Mouse (Mus musculus) layer of hippocampus, adult 9-10 months (tissue): ENCODE data around the gene Jag2.

Experiments
- DNase-seq: peaks from one replicate; pipeline ENCODE4 v3.0.0; 2022; ENCODE audit warnings: low spot score

Gene Jag2

DNA sequence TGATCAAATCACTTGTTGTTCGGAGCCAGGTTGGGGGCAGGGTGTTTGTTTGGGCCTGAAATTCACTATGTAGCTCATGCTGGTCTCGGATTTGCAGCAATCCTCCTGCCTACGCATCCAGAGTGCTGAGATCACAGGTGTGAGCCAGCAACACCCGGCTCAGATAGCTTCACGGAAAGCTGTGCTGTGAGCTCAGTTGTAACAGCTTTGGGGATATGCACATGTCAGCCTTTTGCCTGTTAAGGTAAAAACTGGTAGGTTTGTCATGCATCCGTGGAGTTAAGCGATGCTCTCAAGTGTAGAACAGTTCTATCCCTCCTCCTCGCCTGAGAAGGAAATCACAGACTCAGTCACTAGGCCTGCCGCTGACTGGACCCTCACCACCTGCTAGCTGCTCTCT lies 28.9 kb downstream of the Jag2 start:
- no peak for DNase-seq

- no peak for DNase-seq
These were observed 30.6 kb downstream of the Jag2 start for GRCm38 (mm10) chr12:112898960-112899359.

DNA sequence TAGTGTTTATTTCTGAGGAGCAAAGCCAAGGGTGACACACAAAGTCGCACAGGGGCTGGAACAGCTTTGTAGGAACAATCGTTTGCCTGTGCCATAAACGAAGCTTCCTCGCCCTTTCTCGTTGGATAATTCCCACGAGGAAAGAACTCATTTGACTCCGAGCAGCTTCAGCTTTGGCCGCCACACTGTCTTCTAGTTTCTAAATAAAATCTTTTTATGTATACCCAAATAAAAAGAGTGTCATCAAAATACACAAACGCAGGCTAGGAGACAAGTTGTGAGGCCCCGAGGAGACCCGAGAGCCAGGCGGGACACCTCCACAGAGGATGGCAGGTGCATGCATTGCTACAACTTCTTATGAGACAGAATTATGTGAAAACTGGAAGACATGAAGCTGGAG lies 31.2 kb downstream of the Jag2 start:
- DNase-seq: no peak

DNA sequence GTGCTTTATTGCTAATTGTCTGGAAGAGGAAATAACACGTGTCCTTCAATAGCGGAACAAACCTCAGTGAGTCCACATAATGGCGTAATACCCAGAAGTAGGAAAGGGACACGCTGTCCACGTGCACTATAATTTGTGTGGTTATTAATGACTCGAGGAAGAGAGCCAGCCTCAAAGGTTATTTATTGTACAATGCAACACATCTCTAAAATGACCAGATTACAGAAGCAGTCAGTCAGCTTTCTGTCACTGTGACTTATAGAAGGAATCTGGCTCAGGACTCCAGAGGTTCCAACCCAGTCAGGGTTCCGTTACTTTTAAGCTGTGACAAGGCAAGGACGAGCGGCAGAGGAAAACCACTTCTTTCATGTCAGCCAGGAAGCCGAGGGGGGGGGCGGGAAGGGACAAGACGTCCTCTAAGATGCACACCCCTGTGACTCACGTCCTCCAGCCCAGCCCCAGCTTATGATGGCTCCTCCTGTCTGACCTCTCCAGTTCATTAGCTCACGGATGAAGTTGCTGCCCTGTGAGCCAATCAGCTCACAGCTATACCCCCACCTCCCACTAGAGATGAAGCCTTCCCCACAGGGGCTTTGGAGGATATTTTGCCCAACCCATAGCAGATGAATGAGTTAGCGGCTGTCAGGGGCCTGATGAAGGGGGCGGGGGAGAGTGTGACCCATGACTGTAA lies 31.9 kb downstream of the Jag2 start:
- DNase-seq: no peak

- no peak for DNase-seq
These were observed 34.6 kb downstream of the Jag2 start for GRCm38 (mm10) chr12:112894969-112895368.

- DNase-seq: no peak
These were observed 35.2 kb downstream of the Jag2 start for GRCm38 (mm10) chr12:112894303-112894884.

DNA sequence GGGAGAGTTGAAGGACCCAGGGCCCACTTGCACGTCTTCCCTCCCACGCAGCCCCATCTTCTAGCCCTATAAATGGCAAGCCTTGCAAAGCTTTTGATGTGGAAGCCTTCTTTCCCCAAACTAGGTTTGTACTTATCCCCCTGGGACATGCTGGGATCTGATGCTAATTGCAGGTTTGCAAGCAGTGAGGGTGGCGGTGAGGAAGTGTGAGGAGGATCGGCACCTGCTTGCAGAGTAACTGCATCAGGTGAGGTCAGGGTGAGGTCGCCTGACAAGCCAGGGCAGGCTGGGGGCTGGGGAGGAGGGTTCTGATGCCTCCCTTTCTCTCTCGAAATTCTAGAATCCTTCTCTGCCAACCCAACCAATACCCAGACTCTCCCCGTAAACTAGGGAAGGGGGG lies 44.1 kb downstream of the Jag2 start:
- DNase-seq: no peak

DNA sequence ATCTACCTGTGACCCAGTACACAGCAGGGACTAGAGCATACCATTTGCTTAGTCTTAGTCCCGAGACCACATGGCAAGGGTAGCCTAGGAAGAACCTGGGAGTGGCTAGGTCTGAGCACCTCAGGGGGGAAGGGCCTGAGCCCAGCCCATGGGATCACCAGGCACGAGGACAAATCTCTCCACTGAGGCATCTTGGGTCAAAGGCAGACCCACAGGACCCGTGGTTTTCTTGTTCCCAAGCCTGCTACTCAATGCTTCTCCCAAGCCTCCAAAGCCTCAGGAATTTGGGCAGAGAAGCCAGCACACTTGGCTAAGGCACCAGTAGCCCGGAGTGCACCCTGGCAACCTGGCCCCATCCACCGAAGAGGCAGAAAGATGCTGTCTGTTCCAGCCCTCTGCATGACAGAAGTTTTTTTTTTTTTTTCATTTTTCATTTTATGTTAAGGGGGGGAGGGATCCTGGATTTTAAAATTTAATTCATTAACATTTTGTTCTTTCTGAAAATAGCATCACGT lies 48.2 kb downstream of the Jag2 start:
- no peak for DNase-seq

GRCm38 (mm10) chr12:112880661-112881060 lies 48.9 kb downstream of the Jag2 start:
- no peak for DNase-seq

DNA sequence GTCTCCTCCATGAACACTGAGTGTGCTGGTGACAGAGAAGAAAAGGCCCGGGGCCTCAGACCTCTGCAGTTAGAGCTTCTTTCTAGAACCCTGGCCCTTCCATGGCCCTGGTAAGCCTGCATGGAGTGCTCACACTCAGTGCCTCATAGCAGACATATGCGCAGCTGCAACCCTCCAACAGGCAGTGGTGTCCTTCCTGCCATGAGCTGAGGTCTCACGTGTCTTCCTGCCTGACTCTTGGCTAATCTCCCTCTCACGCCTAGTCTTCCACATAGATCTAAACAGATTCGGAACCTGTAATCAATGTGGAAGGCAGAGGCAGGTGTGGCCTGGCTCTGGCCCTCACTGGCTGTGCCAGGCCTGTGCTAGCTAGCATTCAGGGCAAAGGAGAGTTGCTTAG lies 49.8 kb downstream of the Jag2 start:
- no peak for DNase-seq

GRCm38 (mm10) chr12:112877607-112878020 lies 52.0 kb downstream of the Jag2 start:
- no peak for DNase-seq

- DNase-seq: no peak
These were observed 52.5 kb downstream of the Jag2 start for GRCm38 (mm10) chr12:112877073-112877576.

- DNase-seq: no peak
These were observed 53.1 kb downstream of the Jag2 start for GRCm38 (mm10) chr12:112876332-112877072.

- DNase-seq: peak; percentile 83
These were observed 54.2 kb downstream of the Jag2 start for GRCm38 (mm10) chr12:112875225-112876013.

DNA sequence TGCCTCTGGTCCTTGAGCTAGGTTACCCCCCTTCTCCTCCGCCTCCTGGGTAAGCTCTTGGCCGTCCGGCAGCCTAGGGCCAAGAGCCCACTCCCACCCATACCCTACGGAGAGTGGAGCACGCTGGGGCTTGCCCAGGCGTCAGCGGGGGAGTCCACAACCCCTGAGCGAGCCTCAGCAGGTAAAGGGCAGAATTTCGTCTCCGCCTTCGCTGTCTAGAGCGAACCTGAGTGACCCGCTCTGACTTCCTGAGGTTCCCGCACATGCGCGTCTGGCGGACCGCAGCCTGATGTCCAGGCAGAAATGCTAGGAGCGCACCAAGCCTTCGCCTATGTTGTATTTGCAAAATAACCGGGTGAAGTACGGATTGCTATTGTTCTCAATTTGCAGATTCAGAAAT lies 55.4 kb downstream of the Jag2 start:
- no peak for DNase-seq

DNA sequence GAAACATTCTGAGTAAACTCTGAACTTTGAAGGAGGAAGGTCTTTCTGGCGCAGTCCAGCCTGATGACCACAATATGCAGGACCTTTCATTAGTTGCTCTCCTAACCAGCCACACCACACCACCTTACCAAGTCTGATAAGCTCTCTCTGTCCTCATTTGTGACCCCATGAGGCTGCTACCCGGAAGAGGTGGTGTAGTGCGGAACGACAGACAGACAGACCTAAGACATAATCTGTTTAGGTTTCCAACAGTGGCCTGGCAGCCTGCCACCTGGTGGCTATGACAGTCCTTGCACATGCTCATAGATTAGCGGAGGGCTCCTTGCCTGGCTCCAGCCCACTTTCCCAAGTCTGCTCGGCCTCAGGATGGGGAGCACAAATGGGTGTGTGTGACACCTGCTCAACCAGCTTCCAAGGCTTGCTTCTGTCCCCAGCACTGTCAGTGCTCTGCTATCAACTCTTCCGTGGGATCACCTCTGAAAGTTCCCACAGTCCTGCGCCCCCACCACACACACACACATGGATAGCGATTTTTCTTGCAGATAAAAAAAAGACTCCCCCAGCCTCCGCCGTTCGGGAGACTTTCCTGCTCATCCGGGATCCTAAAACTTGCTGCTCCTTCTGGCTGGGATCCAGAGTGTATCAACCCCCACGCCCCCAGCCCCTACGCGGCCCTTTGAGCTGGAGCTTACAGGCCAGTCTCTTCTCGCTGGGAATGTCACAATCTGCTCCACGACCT lies 56.0 kb downstream of the Jag2 start:
- no peak for DNase-seq

GRCm38 (mm10) chr12:112872991-112873390 lies 56.6 kb downstream of the Jag2 start:
- no peak for DNase-seq

GRCm38 (mm10) chr12:112871272-112871671 lies 58.3 kb downstream of the Jag2 start:
- no peak for DNase-seq

DNA sequence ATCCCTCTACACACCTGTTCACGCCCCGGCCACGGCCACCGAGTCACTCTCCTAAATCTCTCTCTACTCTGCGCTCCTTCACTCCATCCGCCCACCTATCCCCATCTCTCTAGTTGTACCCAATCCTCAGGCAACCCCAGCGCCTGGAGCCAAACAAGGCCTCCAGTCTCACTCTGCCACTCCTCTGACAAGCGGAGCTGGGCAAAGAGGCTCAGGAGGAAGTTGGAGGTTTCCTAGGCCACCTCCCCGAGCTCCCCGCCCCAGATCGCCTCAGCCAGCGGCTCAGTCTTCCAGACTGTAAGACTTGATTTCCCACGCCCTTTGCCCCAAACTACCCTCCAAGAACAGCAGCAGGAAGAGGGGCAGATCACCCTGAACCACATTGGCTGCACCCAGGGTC lies 58.8 kb downstream of the Jag2 start:
- DNase-seq: no peak

DNA sequence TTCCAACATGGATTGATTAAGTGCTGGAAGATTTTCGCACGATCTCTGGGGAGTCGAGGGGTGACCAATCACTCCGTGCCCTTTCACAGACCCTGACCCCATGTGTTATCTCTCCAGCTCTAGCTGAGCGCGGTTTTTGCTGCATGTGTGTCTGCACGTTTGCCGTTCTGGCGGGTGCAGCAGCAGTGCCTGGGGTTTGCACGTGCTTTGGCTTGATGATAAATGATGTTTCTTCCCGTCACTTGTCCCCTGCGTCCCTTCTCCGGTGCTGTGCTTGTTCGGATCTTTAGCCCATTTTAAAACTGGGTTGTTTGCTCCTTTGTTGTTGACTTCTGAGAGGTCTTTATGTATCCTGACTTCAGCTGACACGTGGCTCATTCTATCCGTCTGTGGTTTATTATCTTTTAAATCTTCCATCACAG lies 59.8 kb downstream of the Jag2 start:
- no peak for DNase-seq
